Mouse (Mus musculus): Measurements from ENCODE around the gene Krtcap3.

Gene Krtcap3

DNA sequence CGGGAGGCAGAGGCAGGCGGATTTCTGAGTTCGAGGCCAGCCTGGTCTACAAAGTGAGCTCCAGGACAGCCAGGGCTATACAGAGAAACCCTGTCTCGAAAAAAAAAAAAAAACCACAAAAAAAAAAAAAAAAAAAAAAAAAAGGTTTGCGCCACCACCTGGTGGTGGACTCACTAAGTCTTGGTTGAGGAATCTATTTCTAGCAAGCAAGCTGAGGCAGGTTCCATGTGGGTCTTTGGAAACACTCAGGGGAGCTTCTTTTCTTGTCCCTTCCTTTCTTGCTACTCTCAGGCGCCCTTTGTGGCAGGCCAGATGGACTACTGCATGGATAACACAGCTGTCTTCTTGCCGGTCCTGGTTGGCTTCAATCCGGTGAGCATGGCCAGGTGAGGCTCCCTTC is 50.4 kb downstream of the Krtcap3 start:
- DNase-seq (ENCODE audit: low spot score) = no peak

Measured in ovary, postnatal 14 days (tissue).